Mouse (Mus musculus): ENCODE data around the gene Cwc25. TPM values are rescaled to one million over a fixed set of nuclear protein-coding genes. Genes with fewer than 3 reads are reported as not detected.
A peak's percentile ranks its signal among the peaks of the same experiment; 100 is the strongest.
"Not testable (repeated sequence)": the region's sequence is repeated elsewhere in the genome, so short reads cannot be mapped to it uniquely, and the experiment has no call there.

The Cwc25 gene
- total RNA-seq, 1 experiment from 2014 or later, result 17.6 TPM

GRCm38 (mm10) chr11:97775808-97776496 is 9.6 kb upstream of the Cwc25 start, which contains the start of gene 1700001P01Rik:
1700001P01Rik (minus strand) TSS chr11:97775918.
- DNase-seq, result no peak

DNA sequence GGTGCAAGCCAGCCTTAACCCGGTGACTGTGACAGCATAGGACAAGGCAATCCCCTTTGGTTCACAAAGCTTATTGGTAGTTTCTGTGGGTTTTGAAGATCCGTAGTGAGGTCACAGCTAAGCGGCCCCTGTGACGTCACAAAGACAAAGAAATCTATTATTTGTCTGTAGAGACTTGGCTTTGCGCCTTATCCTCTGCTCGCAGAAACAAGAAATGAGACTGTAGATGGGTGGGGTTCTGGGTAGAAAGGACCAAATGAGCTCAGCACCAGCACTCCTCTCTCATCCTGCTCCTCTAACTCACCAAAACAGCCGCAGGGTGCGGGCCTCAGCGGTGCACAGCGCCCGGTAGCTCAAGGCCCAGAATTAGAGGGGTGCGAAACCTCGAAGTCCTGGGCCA is 8.8 kb upstream of the Cwc25 start:
- DNase-seq, result no peak

DNA sequence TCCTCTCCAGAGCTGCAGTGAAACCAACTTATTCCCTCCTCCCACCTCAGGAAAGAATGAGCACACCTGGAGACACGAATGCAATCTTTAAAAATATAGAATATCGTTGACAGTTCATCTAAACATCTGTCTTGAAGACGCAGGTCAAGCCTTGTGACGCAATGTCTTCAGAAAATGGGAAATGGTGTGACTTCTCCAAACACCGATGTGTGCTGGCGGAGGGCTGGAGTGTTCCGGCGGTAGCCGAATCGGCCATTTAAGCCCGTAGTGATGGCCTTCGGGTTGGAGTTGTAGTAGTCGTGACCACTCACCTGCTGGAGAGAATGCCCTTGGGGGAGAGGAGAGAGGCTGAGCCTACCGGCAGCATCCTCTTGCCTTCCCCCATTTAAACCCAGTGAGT is 5.1 kb upstream of the Cwc25 start:
- DNase-seq, result no peak

DNA sequence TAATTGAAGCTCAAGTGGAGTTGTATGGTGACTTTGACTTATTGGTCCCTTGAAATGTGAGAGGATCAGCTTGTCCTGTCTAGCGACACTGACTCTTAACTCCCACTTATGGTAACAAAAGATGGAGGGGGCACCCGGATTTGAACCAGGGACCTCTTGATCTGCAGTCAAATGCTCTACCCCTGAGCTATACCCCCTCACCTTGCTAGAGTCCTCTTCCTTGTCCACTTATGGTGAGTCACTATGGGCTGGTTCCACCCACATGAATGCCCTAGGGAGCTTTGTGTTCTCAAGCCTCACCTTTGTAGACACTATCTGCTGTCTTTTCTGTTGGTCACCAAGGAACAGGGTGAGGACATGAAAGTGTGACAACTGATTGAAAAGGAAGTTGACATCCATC is 3.3 kb upstream of the Cwc25 start:
- no peak for DNase-seq

DNA sequence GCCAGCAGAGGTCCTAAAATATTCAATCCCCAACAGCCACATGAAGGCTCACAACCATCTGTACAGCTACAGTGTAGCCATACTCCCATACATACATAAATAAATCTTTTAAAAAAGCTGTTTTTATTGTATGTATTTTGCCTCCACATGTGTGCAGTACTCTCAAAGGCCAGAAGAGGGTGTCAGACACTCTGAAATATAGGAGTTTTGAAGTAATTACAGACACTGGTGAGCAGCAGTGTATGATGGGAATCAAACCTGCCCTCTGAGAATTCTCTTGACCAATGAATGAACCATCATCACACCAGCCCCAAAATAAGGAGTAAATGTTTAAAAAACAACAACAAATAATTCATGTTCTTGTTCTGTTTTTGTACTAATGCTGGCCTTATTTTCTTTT is 4.7 kb downstream of the Cwc25 start:
- DNase-seq, result no peak

DNA sequence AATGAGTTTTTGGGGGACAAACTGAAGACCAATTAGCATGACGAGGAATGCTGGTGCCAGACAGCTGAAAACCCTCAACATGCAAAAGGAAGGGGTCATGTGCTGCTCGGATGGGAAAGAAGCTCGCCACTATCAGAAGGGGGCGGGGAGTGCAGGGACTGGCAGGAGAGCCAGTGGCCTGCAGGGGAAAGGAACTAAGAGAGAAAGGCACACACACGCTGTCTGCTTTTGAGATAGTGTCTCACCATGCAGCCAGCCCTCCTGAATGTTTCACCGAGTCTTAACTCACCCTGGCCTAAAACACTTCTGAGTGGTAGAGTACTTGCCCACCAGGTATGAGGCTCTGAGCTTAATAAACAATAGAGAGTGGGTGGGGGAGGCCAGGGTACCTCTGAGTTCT is 7.4 kb downstream of the Cwc25 start:
- DNase-seq, result no peak

GRCm38 (mm10) chr11:97758125-97758524 is 8.2 kb downstream of the Cwc25 start:
- DNase-seq, result no peak

DNA sequence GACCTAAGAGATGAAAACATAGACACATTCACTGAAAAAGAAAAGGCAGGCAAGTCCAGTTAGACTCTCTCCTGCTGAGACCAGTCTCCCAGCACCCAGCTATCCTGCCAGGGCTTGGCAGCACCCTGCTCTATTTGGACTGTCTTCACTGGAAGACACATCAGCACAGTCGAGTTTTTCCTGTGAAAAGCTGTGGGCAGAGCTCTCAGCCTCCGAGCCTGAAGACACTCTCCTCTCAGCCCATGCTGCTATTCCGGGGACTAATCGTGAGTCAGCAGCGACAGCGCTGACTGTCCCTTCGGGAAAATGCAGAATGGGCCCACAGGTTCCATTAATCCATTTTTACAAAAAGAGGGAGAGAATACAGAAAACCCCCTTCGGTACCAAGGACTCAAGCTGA is 13.1 kb downstream of the Cwc25 start:
- DNase-seq, result no peak

- peak; percentile 52 for DNase-seq
Measured at GRCm38 (mm10) chr11:97748496-97748895, 17.9 kb downstream of the Cwc25 start.

DNA sequence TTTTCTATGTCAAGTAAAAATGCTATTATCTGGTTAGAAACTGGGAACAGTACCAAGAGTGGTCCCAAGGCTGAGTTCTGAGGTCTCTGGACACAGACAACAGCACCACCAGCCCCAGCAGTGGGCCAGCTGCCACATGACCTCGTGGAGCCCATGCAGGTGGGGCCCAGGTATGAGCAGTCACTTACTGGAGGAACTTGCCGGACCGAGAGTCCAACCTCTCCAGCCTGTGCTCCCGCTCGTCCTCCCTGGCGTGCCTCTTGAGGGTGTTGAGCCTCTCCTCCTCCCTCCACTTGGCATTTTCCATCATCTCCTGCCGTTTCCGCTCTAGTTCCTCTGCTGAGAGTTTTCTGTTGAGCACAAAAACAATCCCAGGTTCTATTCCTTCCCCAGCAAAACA is 18.6 kb downstream of the Cwc25 start:
- peak; percentile 28 for DNase-seq

DNA sequence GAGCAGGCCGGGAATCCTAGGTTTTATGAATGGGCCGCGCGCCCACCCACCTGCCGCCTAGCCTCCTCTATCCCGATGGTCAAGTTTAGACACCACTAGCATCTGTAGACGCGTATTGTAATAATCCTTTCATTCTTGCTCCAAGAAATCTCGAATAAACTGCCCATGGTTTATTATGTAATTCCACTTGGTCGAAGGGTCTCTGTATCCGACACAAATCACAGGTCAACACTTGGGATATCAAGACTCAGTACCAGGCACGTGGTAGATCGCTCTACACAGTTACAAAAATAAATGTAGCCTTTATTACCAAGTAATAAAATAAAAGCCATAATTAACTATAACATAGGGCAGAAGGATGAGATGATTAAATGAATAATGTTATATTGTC is 21.0 kb downstream of the Cwc25 start:
- DNase-seq, result no peak

DNA sequence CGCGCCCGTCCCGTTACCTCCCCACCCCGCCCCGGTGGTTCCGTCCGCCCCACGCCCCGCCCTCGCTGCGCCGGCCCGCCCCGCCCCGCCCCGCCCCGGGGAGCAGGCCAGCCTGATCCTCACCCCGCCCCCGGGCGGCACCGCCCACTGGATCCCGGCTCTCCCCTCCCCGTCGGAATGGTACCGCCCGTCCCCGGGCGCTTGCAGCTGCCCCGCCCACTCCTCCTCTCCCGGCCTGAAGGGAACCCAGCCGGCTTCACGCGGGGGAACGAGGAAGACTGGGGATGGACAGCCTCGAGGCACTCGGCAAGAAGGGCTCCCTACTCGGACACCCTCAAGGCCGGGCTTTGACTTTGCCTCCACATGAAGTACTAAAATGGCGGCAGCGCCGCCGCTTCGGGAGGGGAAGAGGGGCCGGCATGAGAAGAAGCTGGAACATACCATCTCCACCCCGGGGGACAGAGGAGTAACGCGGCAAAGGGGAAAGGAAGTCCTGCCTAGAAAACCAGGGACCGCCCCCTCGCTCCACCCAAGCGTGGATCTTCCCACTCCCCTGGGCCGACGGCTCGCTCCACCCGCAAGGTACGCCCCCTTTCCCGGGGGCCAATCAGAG is 21.5 kb downstream of the Cwc25 start:
- peak; percentile 99 for DNase-seq

- peak; percentile 79 for DNase-seq
Measured at GRCm38 (mm10) chr11:97744063-97744717, 22.2 kb downstream of the Cwc25 start, which contains the start of gene Pip4k2b. Pip4k2b (minus strand) TSS chr11:97744704.

DNA sequence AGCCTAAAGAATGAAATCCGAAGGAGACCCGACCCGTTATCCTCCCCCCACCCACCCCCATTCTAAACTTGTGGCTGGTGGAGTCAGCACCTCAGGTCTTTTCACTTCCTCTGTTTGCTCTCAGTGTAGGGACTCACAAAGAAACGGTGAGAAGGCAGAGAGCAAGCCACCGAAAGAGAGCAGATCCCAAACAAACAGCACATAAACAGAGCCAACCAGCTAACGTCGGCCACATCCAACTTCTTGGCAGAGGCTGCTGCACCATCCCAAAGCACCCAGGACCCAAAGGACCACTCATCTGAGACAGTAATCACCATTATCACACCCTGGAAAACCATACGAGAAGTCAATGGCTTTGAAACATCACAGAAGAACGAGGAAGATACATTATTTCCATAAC is 22.9 kb downstream of the Cwc25 start:
- DNase-seq, result no peak

- DNase-seq, result no peak
Measured at GRCm38 (mm10) chr11:97742591-97742990, 23.8 kb downstream of the Cwc25 start.

DNA sequence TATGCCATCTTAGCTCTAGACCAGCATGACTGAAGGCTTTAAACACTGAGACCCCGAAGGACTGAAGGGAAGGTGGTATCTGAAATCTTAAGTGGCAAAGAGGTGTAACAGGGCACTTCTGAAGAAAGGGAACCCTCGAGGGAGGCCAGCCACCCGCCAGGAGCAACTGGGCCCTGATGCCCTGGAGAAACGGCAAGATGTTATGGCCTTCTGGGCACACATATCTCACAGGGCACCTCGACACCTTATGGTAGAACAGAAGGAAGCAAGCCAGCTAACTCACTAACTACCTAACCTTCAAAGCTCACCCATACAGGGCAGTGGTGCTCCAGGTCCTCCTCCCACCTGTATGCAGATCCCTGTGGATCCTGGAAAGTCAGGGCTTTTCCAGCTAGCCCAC is 24.2 kb downstream of the Cwc25 start:
- DNase-seq, result no peak

DNA sequence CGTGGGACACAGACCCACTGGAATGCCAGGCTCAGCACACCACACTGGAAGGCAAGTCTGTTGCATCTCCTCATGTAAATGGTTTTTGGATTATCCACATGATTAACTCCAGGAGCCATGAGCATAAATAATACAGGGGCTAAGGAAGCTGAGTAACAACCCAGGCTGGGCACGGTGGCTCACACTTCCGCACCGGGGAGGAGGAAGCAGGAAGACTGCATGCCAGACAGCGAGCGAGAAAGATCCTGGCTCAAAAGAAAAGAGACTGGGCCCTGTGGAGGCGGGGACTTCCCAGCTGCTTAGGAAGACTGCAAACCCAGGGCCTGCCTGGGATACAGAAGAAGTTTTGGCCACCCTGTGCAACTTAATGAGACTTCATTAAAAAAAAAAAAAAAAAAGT is 26.2 kb downstream of the Cwc25 start:
- DNase-seq, result peak; percentile 64

DNA sequence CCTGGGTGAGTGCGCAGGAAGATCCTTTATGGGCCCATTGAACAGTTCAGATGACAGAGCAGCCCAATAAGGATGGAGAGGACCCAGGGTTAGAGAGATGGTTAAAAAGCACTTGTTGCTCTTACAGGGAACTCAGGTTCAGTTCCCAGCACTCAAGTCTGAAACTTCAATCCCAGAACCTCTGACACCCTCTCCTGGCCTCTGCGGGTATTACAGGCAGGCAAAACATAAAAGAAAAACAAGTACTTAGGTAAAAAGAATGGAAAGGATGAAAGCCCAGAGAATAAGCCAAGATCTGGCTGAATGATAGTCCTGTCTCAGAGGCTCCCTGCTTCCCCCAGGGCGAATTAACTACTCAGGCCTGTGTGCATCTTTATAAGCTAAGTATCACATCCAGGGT is 27.2 kb downstream of the Cwc25 start:
- no peak for DNase-seq

DNA sequence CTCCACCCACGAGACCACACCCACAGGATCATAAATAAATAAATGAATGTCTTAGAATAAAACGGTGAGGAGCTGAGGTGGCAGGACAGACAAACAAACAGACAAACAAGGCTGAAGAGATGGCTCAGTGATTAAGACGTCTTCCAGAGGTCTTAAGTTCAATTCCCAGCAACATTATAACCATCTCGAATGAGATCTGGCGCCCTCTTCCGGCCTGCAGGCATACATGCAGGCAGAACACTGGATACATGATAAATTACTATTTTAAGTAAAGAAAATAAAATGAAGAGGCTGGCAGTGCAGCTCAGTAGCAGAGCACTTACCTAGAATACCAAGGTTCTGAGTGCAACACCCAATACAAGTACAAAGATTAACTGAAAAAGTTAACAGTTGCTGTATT is 27.7 kb downstream of the Cwc25 start:
- no peak for DNase-seq

GRCm38 (mm10) chr11:97737600-97737999 is 28.8 kb downstream of the Cwc25 start:
- DNase-seq, result no peak

DNA sequence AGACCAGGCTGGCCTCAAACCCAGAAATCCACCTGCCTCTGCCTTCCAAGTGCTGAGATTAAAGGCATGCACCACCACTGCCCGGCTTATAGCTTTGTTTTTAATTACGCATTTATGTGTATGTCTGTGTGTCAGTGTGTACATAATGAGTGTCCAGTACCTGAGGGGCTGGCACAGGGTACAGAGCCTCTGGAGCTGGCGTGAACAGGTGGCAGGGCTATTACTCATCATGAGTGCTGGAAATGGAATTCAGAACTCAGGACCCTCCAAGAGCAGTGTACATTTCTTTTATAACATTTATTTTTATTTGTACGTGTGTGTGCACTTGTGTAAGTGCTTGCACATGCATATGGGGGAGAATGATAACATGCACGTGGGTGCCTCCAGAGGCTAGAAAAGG is 29.7 kb downstream of the Cwc25 start:
- no peak for DNase-seq

GRCm38 (mm10) chr11:97734810-97735209 is 31.5 kb downstream of the Cwc25 start:
- DNase-seq, result not testable (repeated sequence)

DNA sequence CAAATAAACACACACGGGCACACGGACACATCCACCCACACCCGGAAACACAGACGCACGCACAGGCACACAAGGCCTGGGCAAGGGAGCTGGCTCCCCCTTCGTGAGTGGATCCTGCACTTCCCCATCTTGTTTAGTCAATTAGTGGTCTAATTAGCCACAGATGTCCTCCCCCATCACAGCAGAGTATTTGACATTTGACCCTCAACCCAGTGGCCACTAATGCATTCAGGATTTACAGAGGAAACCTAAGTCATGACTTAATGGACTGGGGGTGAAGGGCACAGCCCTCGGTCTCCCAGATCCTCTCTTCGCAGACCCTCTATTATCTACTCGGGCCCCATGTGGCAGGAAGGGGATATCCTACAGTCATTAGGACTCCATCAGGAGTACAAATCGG is 32.7 kb downstream of the Cwc25 start:
- no peak for DNase-seq

DNA sequence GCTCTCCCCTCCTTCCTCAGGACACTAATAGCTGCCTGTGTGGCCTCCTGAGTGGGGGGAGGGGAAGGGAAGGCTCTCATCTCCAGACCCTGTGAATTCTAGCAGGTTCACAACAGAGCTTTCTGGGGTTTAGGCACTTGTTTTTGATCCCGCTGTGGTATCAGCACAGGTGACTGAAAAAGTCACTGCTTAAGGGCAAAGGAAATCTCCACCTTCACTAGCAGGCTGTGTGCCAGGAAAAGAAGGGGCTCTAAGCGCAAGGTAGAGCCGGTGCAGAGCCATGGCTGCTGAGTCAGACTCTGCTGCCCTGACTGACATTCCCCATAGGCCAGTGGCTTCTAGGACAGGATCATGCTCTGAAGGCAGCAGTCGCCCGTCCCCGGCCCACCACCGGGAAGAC is 37.6 kb downstream of the Cwc25 start:
- DNase-seq, result no peak
